In genomic region chr13:30790016-30790415, GRCm38 (mm10) we compare ENCODE assay signal across 10 mouse cellular contexts. TPM values are rescaled to one million over a fixed set of nuclear protein-coding genes. Genes with fewer than 3 reads are reported as not detected.
"Had no signal": no experiment of that assay in that cellular context is flagged by ENCODE, and none has a peak within 500 bp of the region (broad histone marks: within the 10 kb centered on the region; RNA-seq: fewer than 3 reads in every experiment).

No protein-coding gene starts in this region.

- H3K36me3 ChIP-seq: kidney, embryonic 15.5 days; limb, embryonic 10.5 days; liver, embryonic 15.5 days; midbrain, embryonic 13.5 days; neural tube, embryonic 12.5 days had no signal

- H3K4me3 ChIP-seq: kidney, embryonic 15.5 days; limb, embryonic 10.5 days; liver, embryonic 15.5 days; midbrain, embryonic 13.5 days; myocyte; neural tube, embryonic 12.5 days had no signal

- H3K4me1 ChIP-seq: kidney, embryonic 15.5 days; limb, embryonic 10.5 days; liver, embryonic 15.5 days; midbrain, embryonic 13.5 days; neural tube, embryonic 12.5 days had no signal

- H3K27ac ChIP-seq: kidney, embryonic 15.5 days; limb, embryonic 10.5 days; liver, embryonic 15.5 days; midbrain, embryonic 13.5 days; neural tube, embryonic 12.5 days had no signal

- H3K27me3 ChIP-seq: kidney, embryonic 15.5 days; liver, embryonic 15.5 days; midbrain, embryonic 13.5 days; neural tube, embryonic 12.5 days had no signal

- DNase-seq: kidney, adult 2 months; kidney, postnatal 14 days; lung, adult 2 months; lung, postnatal 36 days had no signal

- H3K9me3 ChIP-seq: kidney, embryonic 15.5 days; limb, embryonic 10.5 days; liver, embryonic 15.5 days; midbrain, embryonic 13.5 days; neural tube, embryonic 12.5 days had no signal

RNA-seq across cellular contexts. Expression of gene Irf4, which starts 41.0 kb away (rescaled TPM):
- polyA plus RNA-seq: limb, embryonic 10.5 days had no signal
